Mouse (Mus musculus): ENCODE data around the gene Hba-a1.
"Not testable (repeated sequence)": the region's sequence is repeated elsewhere in the genome, so short reads cannot be mapped to it uniquely, and the experiment has no call there.

The Hba-a1 gene

DNA sequence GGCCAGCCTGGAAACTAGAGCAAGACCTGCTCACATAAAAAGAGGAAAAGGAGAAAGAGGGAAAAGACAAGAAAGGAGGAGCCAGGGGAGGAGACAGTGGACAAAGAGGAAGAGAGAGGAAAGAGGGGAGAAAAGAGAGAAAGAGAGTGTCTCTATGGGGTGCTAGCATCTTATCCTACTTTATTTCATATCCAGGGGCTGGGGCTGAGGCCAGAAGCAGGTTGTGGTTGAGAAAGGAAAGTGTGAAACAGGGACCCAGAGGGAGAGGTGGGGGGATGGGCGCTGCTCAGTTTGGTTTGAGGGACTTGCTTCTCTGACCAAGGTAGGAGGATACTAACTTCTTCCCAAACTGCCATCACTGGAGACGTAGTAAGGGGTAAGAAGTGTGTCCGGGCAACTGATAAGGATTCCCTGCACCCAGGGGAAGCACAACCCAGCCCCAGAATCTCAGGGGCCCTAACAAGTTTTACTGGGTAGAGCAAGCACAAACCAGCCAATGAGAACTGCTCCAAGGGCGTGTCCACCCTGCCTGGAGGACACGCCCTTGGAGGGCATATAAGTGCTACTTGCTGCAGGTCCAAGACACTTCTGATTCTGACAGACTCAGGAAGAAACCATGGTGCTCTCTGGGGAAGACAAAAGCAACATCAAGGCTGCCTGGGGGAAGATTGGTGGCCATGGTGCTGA, at the start of gene Hba-a1:
Hba-a1 (plus strand) TSS at position 421 of the 687 bp plus-strand sequence.
- not testable (repeated sequence) for DNase-seq (ENCODE audit: low read depth)

DNA sequence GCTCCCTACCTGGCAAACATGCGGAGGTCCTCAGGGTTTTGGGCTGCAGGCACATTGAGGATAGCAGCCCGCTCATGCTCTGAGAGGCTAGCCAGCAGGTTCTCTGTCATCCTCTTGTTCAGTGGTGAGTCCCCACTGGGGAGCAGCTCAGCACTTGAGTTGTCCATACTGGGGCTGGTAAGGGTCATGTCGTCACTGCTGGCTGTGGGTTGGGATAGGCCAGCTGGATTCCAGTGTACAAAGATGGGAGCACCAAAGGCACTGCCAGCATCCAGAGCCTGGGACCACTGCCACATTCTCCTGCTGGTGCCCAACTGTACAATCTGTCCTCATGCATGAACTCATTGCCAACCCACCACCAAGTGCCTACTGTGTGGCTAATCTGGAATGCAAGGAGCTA, 49.4 kb upstream of the Hba-a1 start:
- no peak for DNase-seq (ENCODE audit: low read depth)

DNA sequence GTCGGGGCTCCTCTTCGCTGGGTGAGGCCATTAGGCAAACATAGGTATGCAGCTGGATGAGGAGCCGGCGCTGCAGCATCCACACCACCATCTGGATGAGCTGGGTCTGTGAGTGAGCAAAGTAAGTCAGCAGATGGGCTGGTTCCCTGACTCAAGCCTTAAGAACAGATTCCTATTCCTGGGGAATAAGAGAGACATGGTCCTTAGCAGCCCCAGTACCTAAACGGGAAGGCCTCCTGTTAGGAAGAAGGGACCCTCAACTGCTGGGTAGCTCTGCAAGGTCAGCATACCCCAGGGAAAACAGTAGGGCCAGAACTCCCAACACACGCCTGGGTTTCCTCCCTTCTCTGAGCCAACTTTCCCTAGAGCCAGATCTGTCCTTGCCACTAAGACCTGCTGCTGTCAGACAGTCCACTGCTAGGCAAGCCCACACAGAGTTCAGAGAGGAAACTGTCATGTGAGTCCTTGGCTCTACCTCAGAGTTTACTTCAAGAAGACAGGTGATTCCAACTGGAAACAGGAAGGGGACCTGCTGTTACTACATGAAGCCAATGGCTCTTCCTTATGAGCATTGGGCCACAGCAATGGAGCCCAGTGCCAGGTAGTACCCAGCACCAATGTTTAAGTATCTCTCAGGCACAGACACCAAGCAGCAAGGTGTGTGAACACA, 48.4 kb upstream of the Hba-a1 start:
- DNase-seq (ENCODE audit: low read depth): no peak

DNA sequence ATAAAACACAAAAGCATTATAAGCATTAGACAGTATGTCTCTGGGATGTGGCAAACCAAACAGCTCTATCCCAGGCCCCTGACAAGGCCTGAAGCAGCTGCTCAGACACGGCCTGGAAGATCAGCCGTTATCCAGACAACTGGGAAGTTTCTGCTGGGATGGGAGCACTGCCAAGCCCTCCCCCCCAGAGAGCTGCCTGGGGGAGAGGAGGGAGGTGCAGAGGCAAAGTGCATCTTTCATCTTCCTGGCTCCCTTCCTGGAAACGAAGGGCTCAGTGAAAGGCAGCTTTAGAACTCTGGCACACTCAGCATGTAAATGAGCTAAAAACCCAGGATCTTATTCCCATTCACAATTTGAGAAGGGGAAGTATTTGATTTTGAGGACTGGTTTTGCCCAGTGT, 47.7 kb upstream of the Hba-a1 start:
- no peak for DNase-seq (ENCODE audit: low read depth)

DNA sequence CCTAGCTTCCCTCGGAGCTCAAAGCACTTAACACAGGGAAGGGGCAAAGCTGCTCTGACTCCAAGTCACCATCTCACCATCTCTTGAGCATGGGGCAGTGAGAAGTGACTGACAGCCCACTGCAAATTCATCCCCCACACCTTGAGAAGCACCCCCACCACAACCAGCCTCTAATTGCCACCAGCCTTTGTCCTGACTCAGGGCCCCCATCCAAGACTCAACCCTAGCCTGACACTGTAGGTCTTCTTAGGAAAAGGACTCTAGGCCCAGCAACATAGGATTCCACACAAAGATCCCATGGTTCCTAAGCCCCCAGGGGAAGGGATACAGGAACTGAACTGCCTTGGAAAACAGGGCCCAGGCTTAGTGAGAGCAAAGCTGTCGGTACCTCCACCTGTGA, 47.2 kb upstream of the Hba-a1 start:
- no peak for DNase-seq (ENCODE audit: low read depth)

DNA sequence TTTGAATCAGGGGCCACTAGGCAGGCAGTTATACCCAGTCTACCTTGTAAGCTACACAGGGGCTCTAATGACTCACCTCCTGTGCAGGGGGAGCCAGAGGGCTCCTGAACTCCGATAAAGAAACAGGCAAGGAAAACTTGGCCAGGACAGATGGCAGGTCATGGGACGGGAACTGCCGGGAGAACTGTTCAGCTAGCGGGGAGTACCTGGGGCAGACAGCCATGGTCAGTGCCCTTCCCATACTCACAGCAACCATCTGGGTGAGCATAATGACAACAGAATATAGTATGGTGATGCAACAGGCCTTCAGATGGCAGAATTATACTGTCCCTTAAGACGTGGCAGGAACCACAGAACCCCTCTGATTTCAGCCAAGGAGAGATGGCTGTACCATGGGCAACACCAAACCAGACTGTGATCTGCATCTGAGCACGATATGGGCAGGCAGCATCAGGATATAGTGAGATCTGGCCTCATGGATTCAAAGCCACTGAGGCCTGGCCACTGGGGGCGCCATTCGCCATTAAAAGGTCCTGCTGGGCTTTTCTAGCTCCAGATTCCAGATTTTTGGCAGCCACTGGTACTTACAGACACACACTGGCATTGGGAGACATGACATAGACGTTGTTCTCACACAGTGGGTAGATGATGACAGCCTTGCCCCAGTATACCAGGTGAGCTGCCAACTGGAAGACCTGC, 46.5 kb upstream of the Hba-a1 start:
- DNase-seq (ENCODE audit: low read depth): no peak

DNA sequence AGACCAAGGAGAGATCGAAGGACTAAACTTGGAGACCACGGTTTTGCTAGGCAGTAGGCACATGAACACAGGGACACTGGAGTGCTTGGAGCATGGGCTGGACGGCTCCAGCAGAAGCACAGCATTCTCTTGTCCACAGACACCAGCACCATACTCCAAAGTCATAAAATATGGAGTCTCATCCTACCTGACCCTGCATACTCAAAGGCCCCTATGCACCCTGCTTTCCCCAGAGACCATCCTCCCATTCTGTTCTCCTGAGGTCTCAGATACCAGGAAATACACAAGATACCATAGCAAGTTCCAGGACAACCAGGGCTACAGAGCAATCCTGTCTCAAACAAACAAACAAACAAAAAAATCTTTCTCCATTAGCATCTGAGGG, 45.9 kb upstream of the Hba-a1 start:
- no peak for DNase-seq (ENCODE audit: low read depth)

DNA sequence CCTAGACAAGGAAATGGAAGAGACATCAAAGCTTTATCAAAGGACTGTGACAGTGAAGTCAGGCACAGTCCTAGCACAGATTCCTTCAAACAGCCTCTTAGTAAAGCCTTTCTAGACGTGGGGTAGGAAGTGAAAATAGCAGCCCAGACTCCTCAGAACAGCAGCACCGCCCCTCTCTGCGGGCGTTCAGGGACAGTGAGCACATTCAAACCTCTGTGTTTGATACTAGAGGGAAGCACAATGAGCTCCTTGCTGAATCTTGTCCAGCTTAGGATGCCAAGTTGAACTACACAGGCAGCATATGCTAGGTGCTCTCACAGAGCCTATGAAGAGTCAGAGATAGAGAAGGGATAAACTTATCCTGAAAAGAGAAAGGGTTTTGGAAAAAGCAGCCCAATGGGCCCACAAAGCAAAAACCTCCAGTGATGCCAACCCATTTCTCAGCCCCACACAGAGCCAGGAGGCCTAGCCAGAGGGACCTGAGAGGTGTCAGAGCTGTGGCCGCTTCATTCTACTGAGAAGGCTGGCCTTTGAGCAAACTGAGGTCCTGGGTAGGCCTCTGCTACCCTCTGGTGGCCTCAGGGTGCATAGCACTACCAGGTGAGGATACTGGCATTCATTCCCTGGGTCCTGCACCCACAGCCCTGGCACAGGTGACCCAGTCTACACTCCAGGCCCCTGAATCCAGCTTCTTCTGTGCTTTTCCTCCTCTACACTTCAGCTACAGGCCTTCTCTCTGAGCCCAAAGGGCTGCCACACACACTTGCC, 45.0 kb upstream of the Hba-a1 start:
- no peak for DNase-seq (ENCODE audit: low read depth)

DNA sequence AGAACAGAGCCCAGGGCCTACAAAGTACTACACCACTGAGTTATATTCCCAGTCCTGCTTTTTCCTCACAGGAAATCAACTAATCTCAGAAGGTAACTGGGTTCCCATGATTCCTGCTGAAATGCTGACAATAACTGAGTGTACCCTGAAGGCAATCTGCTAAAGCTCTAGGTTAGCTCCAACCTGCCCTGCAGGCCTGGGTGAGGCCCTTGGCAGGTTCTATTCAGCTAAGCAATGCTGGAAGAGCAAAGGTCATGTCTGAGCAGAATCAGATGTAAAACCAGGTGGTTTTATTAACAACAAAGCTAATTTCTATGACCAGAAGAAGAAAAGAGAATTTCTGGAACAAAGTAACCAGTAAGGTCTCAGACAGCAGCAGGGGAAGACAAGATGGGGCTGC, 41.9 kb upstream of the Hba-a1 start:
- no peak for DNase-seq (ENCODE audit: low read depth)

DNA sequence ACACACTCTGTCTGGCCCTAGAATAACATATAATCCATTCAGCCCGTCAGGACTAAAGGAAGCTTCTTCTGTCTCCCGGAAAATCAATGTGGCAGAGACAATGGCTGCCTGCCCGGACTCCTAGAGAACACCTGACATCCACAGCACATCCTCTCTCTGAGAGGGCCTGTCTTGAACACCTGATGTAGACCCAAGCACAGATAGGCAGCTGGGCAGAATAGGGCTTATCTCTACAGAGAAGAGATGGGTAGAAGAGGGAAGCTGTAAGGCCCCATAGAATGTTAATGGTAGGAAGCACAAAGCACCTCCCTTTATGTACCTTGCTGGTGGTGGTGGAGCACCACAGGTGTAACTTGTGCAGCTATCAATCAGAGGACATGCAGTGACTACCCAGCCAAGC, 41.1 kb upstream of the Hba-a1 start:
- DNase-seq (ENCODE audit: low read depth): no peak

DNA sequence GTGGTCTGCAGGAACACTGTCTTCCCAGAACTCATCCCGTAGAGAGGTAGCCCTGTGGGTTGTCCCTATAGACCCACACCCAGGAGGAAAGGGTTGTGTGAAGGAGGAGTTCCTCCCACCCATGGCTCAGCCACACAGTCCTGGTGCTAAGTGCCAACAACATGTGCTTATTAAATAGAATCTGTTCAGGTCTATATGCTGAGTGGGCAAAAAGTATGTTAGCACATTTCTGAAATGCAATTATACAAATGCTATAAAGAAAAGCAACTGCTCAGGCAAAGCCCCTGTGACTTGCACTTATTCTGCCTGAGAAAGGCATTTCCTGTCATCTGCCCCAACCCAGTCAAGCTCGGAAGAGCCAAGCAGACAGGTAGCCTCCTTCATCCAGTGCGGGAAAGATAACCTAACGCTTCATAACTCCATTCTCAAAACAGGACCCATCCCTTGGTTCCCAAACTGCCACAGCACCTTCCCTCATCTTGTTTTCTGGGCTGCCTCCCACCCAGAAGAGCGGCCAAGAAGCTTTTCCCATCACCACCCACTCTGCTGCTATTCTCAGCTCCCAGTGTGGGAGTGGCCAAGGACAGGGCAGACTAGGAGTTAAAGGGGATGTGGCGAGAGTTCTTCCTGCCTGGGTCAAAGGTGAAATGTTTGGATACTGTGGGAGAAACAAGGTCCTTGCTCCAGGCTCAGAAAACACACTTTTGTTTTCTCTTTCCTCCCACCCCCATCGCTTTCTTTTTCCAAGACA, 39.9 kb upstream of the Hba-a1 start:
- DNase-seq (ENCODE audit: low read depth): no peak

DNA sequence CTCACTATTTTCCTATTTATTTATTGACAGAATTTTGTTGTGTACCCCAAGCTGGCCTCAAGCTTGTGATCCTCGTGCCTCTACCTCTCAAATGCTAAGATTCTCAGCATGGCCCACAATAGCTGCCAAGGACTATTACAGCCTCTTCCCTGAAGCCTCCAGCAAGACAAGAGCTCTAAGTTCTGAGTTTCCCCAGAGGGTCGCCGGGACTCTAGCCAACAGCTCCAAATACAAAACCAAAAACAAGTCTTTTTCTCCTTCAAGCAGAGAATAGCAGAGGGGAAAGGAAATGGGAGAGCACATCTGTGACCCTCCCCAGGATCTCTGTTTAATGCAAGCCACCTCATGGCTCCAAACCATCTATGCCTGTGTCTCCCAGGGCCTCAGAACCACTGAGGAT, 39.2 kb upstream of the Hba-a1 start:
- no peak for DNase-seq (ENCODE audit: low read depth)

DNA sequence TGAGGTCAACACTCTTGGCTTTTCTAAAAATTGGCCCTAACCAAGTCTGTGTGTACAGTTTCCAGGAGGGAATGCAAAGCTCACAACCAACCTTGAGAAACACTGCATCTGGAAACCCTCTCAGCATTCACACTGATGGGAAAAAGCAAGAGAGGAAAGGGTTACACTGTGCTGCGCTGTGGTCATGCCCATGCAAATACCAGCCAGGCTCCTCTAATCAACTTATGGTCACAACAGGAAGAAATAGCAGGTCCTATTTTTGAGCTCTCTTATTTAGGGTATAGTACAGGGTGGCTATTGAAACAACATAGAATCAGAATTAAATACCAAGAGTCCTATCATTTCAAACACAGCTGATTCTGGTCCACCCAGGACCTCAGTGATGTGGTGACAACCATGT, 38.7 kb upstream of the Hba-a1 start:
- DNase-seq (ENCODE audit: low read depth): no peak

DNA sequence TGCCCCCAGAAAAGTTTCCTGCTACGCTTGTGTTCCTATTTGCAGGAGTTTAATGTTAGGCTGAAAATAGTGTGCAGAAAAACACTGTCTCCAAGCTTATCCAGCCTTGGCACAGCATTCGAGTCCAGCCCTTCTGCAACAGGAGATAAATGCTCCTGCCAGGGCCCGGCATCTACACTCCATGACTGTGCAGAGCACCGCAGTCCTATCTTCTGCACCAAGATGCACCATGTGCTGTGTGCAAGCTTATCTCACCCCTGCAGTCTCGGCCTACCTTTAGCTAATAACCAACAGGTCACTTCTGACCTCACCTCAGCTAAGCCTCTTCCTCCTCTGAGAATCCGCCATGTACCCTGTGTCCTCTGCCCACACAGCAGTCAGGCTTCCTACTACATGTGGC, 37.7 kb upstream of the Hba-a1 start:
- no peak for DNase-seq (ENCODE audit: low read depth)

DNA sequence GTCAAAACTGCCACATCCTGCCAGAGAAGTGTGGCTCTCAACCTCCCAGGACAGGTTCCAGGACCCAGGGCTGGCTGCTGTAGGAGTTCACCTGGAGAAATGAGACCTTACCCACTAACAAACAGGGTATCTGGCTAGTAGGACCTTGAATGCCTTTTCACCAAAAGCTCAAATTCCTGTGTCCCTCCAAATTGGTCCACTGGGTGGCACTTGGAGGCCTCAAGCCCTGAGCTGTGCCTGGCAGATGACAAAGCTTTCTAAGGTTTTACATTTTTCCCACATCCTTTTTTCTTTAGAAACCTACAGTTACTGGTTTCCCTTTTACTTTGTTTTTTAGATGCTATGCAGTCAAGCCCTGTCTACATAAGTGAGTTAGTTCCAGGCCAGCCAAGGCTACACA, 36.2 kb upstream of the Hba-a1 start:
- no peak for DNase-seq (ENCODE audit: low read depth)

DNA sequence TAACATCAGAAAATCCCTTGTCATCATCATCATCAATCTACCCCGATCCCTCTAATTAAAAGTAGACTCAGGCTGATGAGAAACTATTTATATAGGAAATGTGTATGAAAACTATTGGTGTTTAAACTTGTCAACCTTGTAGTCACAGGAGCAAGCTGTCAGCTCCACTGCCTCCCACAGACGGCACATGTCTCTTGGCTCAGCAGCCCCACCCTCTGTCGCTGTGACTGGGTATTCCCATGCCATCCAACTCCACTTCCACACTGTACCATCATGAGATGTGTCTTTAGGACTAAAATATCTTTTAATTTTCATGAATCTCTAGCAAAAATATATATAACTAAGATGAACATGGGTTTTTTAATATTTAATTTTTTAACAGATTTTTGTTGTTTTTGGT, 35.0 kb upstream of the Hba-a1 start:
- no peak for DNase-seq (ENCODE audit: low read depth)

DNA sequence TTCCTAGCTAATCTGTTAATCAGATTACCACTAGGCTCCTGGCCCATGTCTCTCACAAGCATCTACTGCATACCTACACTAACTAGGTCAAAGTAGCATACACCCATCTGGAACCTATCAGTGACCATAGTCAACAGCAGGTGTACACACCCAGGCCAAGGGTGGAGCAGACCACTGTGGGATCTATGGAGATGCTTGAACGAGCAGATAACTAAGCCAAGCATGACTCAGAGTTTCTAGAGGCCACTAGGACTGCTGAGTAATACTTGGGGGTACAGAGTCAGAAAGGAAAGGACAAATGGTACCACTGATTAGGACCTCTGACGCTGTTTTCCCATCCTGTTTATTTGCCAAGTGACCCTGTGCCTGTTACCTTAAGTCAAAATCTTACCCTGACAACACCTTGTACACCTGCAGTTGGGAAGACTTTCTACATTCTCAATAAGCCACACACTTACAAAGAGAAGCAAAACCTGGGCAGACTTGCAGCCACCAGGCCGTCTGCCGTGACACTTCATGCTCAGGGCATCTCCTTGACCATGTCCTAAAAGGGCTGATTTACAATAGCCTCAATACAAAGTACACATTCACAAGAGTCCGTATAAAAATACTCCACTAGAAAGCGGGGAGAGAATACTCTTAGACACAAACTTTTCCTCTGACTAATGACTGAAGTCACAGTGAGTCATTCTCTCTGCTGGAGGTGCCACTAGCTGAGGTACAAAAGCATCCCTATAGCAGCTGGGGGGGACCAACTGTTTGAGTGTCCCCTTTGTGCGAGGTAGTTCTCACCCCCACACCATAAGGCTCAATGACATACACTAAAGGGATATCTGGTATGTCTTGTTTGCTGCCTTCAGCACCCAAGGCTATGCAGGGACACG, 32.2 kb upstream of the Hba-a1 start:
- no peak for DNase-seq (ENCODE audit: low read depth)

DNA sequence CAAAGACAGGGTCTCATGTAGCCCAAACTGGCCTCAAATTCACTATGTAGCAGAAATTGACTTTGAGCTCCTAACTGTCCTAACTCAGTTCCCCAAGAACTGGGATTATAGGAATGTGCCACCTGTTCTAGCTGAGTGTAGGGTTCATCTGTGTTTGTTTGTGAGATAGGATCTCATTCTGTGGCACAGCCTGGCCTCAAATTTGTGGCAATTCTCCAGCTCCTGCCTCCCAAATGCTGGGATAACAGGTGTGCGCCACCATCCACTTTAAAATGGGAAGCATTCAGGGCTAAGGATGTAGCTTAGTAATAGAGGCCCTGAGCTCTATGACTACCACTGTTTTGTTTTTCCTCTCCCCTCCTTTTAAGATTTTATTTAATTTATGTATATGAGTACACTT, 30.2 kb upstream of the Hba-a1 start:
- no peak for DNase-seq (ENCODE audit: low read depth)

DNA sequence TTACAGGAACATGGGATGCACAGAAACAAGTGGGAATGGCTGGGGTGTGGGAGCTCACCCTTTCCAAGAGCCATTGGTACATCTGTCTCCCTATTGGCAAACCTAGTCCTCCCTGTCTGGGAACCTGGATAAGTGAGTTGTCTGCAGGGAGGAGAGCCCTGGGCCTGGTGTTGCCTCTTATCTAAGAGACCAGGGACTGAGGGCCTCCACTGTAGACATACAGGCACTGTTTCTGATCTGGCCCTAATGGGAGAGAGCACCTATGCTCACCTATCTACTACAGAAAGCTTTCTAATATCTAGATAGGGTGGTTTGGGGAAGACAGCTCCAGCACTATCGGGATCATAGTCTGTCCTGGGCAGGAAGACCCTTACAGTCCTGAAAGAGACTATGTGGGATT, 27.2 kb upstream of the Hba-a1 start:
- DNase-seq (ENCODE audit: low read depth): no peak

DNA sequence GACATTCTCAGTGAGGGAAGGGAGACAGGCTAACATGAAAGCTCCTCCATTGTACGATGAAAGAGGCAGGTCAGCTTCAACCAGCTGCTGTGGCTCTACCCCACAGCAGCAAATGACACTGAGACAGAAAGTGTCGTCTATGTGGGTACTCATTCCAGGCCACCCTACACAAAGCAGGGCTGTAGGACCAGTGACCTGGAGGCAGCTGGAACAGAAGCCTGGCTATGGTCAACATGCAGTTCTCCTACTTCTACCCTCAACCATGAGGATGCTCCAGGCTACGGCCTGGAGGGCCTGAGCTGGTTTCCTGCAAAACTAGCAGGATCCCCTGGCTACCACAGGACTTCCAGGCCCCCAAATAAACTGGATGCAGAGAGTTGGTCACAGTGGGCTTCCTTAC, 26.7 kb upstream of the Hba-a1 start:
- DNase-seq (ENCODE audit: low read depth): no peak
